Mouse (Mus musculus) ES-Bruce4 (cell line): ENCODE measurements around the gene Atp4b.

Experiments used
- CTCF ChIP-seq: IDR thresholded peaks from one replicate; pipeline ENCODE4 v1.8.1; 2011; ENCODE audit warnings: low read depth, low read length
- EP300 ChIP-seq: IDR thresholded peaks from 2 replicates; pipeline ENCODE4 v1.6.1; 2011; ENCODE audit warnings: low read depth, low read length; ENCODE audit not compliant: insufficient read depth
- POLR2A ChIP-seq: IDR thresholded peaks from one replicate; pipeline ENCODE4 v1.8.1; 2011; ENCODE audit warnings: low read length; ENCODE audit not compliant: insufficient read depth

GRCm38 (mm10) chr8:13393869-13394268 is 2.8 kb downstream of the Atp4b start:
- no peak for TF ChIP-seq CTCF
- no peak for TF ChIP-seq POLR2A
- TF ChIP-seq EP300, result no peak
